Mouse (Mus musculus) heart, postnatal 25 days (tissue): ENCODE results near the gene Dlk2. TPM values are rescaled to one million over a fixed set of nuclear protein-coding genes. Genes with fewer than 3 reads are reported as not detected.

Source experiments
- DNase-seq: peaks from one replicate; pipeline ENCODE4 v3.0.0; 2022; ENCODE audit warnings: low spot score
- intact Hi-C: fragments of 180-260 bp; cut with DNase I; formaldehyde crosslinking; loops from one replicate; pipeline ENCODE4 v1.15.1; 2025
- total RNA-seq, 2 experiments: library from RNA; stranded (reverse); gene quantifications; 2 replicates each; pipeline ENCODE4 v1.2.3; 2021

The Dlk2 gene
- total RNA-seq, 2 experiments from 2014 or later: 0.39 to 0.49 TPM

GRCm38 (mm10) chr17:46269771-46270534, 27.3 kb upstream of the Dlk2 start:
- intact Hi-C loops: loop anchor here (5.0 kb wide), 1 partner anchor 242 kb away; no protein-coding TSS in a partner anchor
- DNase-seq: no peak

- intact Hi-C loops: loop anchor here (2.0 kb wide), 1 partner anchor 17 kb away; no protein-coding TSS in a partner anchor
- no peak for DNase-seq
Measured at GRCm38 (mm10) chr17:46272058-46272457, 25.2 kb upstream of the Dlk2 start.

GRCm38 (mm10) chr17:46272675-46273074, 24.5 kb upstream of the Dlk2 start:
- no peak for DNase-seq
- intact Hi-C loops: loop anchor here (2.0 kb wide), 1 partner anchor 16 kb away; no protein-coding TSS in a partner anchor

- intact Hi-C loops: loop anchor here (2.0 kb wide), 1 partner anchor 15 kb away; no protein-coding TSS in a partner anchor
- DNase-seq: no peak
Measured at GRCm38 (mm10) chr17:46273803-46274236, 23.4 kb upstream of the Dlk2 start.

- intact Hi-C loops: no loop called here
- DNase-seq: no peak
Measured at GRCm38 (mm10) chr17:46274465-46274864, 22.8 kb upstream of the Dlk2 start.

GRCm38 (mm10) chr17:46275034-46275433, 22.2 kb upstream of the Dlk2 start:
- intact Hi-C loops: no loop called here
- no peak for DNase-seq

- intact Hi-C loops: no loop called here
- no peak for DNase-seq
Measured at GRCm38 (mm10) chr17:46275506-46275905, 21.7 kb upstream of the Dlk2 start.

GRCm38 (mm10) chr17:46277586-46277985, 19.6 kb upstream of the Dlk2 start:
- DNase-seq: no peak
- intact Hi-C loops: no loop called here

- intact Hi-C loops: no loop called here
- no peak for DNase-seq
Measured at GRCm38 (mm10) chr17:46278011-46278765, 19.0 kb upstream of the Dlk2 start.

- DNase-seq: peak; percentile 73
- intact Hi-C loops: no loop called here
Measured at GRCm38 (mm10) chr17:46282483-46283123, 14.6 kb upstream of the Dlk2 start, which contains the start of gene Tjap1. TSS of gene Tjap1 (minus strand) at chr17:46283026.

- intact Hi-C loops: no loop called here
- no peak for DNase-seq
Measured at GRCm38 (mm10) chr17:46283140-46283539, 14.1 kb upstream of the Dlk2 start.

- intact Hi-C loops: no loop called here
Measured at GRCm38 (mm10) chr17:46283911-46284310, 13.3 kb upstream of the Dlk2 start.

GRCm38 (mm10) chr17:46284653-46285052, 12.6 kb upstream of the Dlk2 start:
- no peak for DNase-seq
- intact Hi-C loops: no loop called here

More at GRCm38 (mm10) chr17:46283911-46284310, 13.3 kb upstream of the Dlk2 start:
- DNase-seq: no peak

- intact Hi-C loops: no loop called here
- no peak for DNase-seq
Measured at GRCm38 (mm10) chr17:46285407-46285806, 11.8 kb upstream of the Dlk2 start.

GRCm38 (mm10) chr17:46287678-46288095, 9.5 kb upstream of the Dlk2 start:
- intact Hi-C loops: loop anchor here (2.0 kb wide), 1 partner anchor 15 kb away; no protein-coding TSS in a partner anchor
- peak; percentile 53 for DNase-seq

GRCm38 (mm10) chr17:46296601-46297000, 620 bp upstream of the Dlk2 start:
- no peak for DNase-seq
- intact Hi-C loops: loop anchor here (5.0 kb wide), 1 partner anchor 564 kb away; the partner anchor contains the start of gene 1600014C23Rik

GRCm38 (mm10) chr17:46297028-46297363, 225 bp upstream of the Dlk2 start:
- no peak for DNase-seq
- intact Hi-C loops: loop anchor here (5.0 kb wide), 1 partner anchor 565 kb away; the partner anchor contains the start of gene 1600014C23Rik

- intact Hi-C loops: loop anchor here (1.0 to 5.0 kb wide), 2 partner anchors 32 to 566 kb away; partner anchors contain the start of gene 1600014C23Rik
- DNase-seq: peak; percentile 48
Measured at GRCm38 (mm10) chr17:46298220-46298913, 1.1 kb downstream of the Dlk2 start.

- intact Hi-C loops: no loop called here
- no peak for DNase-seq
Measured at GRCm38 (mm10) chr17:46301892-46302291, 4.7 kb downstream of the Dlk2 start.
